Mouse (Mus musculus) ES-E14 (cell line): ENCODE measurements around the gene Fhl2. TPM values are rescaled to one million over a fixed set of nuclear protein-coding genes. Genes with fewer than 3 reads are reported as not detected.

Source experiments
- DNase-seq: peaks from one replicate; pipeline ENCODE4 v3.0.0-alpha.2; 2013; ENCODE audit warnings: low read depth, low spot score
- H3K27ac ChIP-seq: 2 replicates; pipeline ENCODE4 v1.5.1; 2012; ENCODE audit warnings: low read depth, mild to moderate bottlenecking, low read length, moderate library complexity, mixed read lengths; ENCODE audit not compliant: poor library complexity, insufficient read depth, severe bottlenecking
- H3K36me3 ChIP-seq: 2 replicates; pipeline ENCODE4 v1.6.1; 2012; ENCODE audit warnings: mild to moderate bottlenecking, low read length, moderate library complexity, mixed read lengths; ENCODE audit not compliant: control insufficient read depth, poor library complexity, insufficient read depth, severe bottlenecking
- H3K4me1 ChIP-seq, 2 experiments: fragments of 150-350 bp in 1 of 2; sonication (generic) in 1 of 2; 2 replicates each; pipeline ENCODE4 v1.6.1; 2012; ENCODE audit warnings: low read length in 2 of 2, mild to moderate bottlenecking in 1 of 2, mixed read lengths in 1 of 2; ENCODE audit not compliant: control insufficient read depth in 2 of 2, insufficient read depth in 2 of 2, poor library complexity in 1 of 2
- H3K4me3 ChIP-seq, 2 experiments: fragments of 150-350 bp in 1 of 2; sonication (generic) in 1 of 2; 2 replicates each; pipeline ENCODE4 v1.5.1; 2012; ENCODE audit warnings: low read length in 2 of 2, low read depth in 1 of 2, mild to moderate bottlenecking in 1 of 2, mixed read lengths in 1 of 2; ENCODE audit not compliant: insufficient read depth in 1 of 2, poor library complexity in 1 of 2, severe bottlenecking in 1 of 2
- H3K9ac ChIP-seq: 2 replicates; pipeline ENCODE4 v1.6.1; 2012; ENCODE audit warnings: low read depth, mild to moderate bottlenecking, low read length, mixed read lengths; ENCODE audit not compliant: poor library complexity, insufficient read depth, severe bottlenecking
- H3K9me3 ChIP-seq: fragments of 150-350 bp; sonication (generic); 2 replicates; pipeline ENCODE4 v1.6.1; 2012; ENCODE audit warnings: low read depth, mild to moderate bottlenecking, low read length; ENCODE audit not compliant: control insufficient read depth, insufficient read depth
- CHD2 ChIP-seq: IDR thresholded peaks from 2 replicates; pipeline ENCODE4 v1.6.1; 2014; ENCODE audit warnings: mild to moderate bottlenecking, low read depth, low read length, inconsistent platforms
- HCFC1 ChIP-seq: IDR thresholded peaks from 2 replicates; pipeline ENCODE4 v1.6.1; 2012; ENCODE audit warnings: low read length, inconsistent platforms, borderline replicate concordance; ENCODE audit not compliant: insufficient read depth
- MAFK ChIP-seq: IDR thresholded peaks from 2 replicates; pipeline ENCODE4 v1.6.1; 2014; ENCODE audit warnings: mild to moderate bottlenecking, low read depth, low read length, inconsistent platforms; ENCODE audit not compliant: insufficient read depth
- ZC3H11A ChIP-seq: IDR thresholded peaks from 2 replicates; pipeline ENCODE4 v1.6.1; 2012; ENCODE audit warnings: low read depth, mild to moderate bottlenecking, inconsistent platforms, low read length, borderline replicate concordance
- ZNF384 ChIP-seq: IDR thresholded peaks from 2 replicates; pipeline ENCODE4 v1.6.1; 2012; ENCODE audit warnings: low read depth, low read length, inconsistent platforms
- in situ Hi-C, 2 experiments: fragments of 600-800 bp; cut with MboI; formaldehyde crosslinking; loops; one replicate each; pipeline ENCODE4 v1.15.1; 2025; ENCODE audit warnings: low sequenced_read_pairs in 2 of 2, inconsistent platforms in 1 of 2; ENCODE audit not compliant: unreplicated experiment in 2 of 2
- total RNA-seq: library from RNA; depleted of rRNA; stranded (reverse); fragments of 300-350 nt; gene quantifications from 2 replicates; pipeline ENCODE4 v1.2.3, GENCODE M21; 2012

Gene Fhl2
- total RNA-seq, 1 experiment: 27.4 TPM

GRCm38 (mm10) chr1:43094206-43094605 lies 102.6 kb downstream of the Fhl2 start:
- Histone ChIP-seq H3K36me3 (no peaks in the 10 kb centered on the region), H3K9me3 (no peaks in the 10 kb centered on the region), H3K9ac (no peak overlapping the region), H3K4me3 (no peak overlapping the region), H3K4me1 (peaks cover 3 to 4% of the 10 kb centered on the region in 2 experiments; a peak in 2 of 4 replicates), H3K27ac (no peak overlapping the region)
- no peak for DNase-seq
- TF ChIP-seq MAFK (no peak), ZC3H11A (no peak), ZNF384 (no peak), CHD2 (no peak), HCFC1 (no peak)
- in situ Hi-C loops: no loop called here

- Histone ChIP-seq H3K4me1 (peaks cover 3 to 4% of the 10 kb centered on the region in 2 experiments; a peak in 2 of 4 replicates), H3K36me3 (no peaks in the 10 kb centered on the region), H3K9me3 (no peaks in the 10 kb centered on the region), H3K27ac (no peak overlapping the region), H3K4me3 (peak overlapping the region; percentile 75 to 84), H3K9ac (peak overlapping the region; percentile 80)
- in situ Hi-C loops: no loop called here
- no peak for DNase-seq
- TF ChIP-seq ZC3H11A: no peak
- TF ChIP-seq MAFK: no peak
- TF ChIP-seq HCFC1: no peak
- no peak for TF ChIP-seq CHD2
- no peak for TF ChIP-seq ZNF384
Observed at GRCm38 (mm10) chr1:43092056-43093015, 104.4 kb downstream of the Fhl2 start.

- TF ChIP-seq MAFK (no peak), HCFC1 (no peak), ZNF384 (no peak), ZC3H11A (no peak)
- in situ Hi-C loops: no loop called here
- Histone ChIP-seq H3K27ac (no peak overlapping the region), H3K36me3 (no peaks in the 10 kb centered on the region), H3K4me3 (peak overlapping the region; percentile 75 to 84), H3K4me1 (peaks cover 3 to 4% of the 10 kb centered on the region in 2 experiments; a peak in 2 of 4 replicates), H3K9ac (peak overlapping the region; percentile 80), H3K9me3 (no peaks in the 10 kb centered on the region)
- no peak for DNase-seq
Observed at GRCm38 (mm10) chr1:43091306-43092055, 105.3 kb downstream of the Fhl2 start.

- Histone ChIP-seq H3K9me3 (no peaks in the 10 kb centered on the region), H3K4me3 (no peak overlapping the region), H3K4me1 (peaks cover 3 to 4% of the 10 kb centered on the region in 2 experiments; a peak in 2 of 4 replicates), H3K36me3 (no peaks in the 10 kb centered on the region), H3K9ac (no peak overlapping the region), H3K27ac (no peak overlapping the region)
- in situ Hi-C loops: no loop called here
- TF ChIP-seq ZC3H11A: no peak
- no peak for TF ChIP-seq ZNF384
- no peak for TF ChIP-seq CHD2
- no peak for TF ChIP-seq MAFK
- TF ChIP-seq HCFC1: no peak
- DNase-seq: no peak
Observed at GRCm38 (mm10) chr1:43090418-43090817, 106.4 kb downstream of the Fhl2 start.
